Mouse (Mus musculus): ENCODE measurements at regions not wholly inside any gene's neighbourhood (a gene's known extent, or its start where the extent isn't known, plus 50 kb on each side); places are given as distances from the start of the nearest gene placed in this dataset.

DNA sequence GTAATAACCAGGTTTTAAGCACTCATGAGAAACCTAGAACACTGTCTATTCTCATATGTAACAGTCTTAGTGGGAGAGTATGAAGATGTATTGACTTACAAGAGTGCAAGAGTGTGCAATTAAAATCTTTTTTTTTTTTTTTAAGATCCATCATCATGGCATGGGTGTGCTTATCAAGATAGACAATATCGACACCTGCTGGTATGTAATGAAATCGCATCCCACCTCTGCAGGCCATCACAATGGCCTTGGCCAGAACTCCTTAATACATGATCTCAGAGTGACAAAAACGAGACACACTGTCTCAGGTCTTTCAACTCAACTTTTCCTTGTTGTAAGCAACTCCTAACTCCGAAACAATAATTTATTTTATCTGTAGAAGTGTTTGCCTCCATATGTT is 661.7 kb upstream of the Kdm8 start:
- H3K4me1 ChIP-seq = no peaks in the 10 kb centered on the region
- ATAC-seq = no peak
- H3K27me3 ChIP-seq (replicated peaks) = no peaks in the 10 kb centered on the region
- peaks cover 8% of the 10 kb centered on the region; the same call in 1 of the 2 replicates for H3K9me3 ChIP-seq (replicated peaks)
- no peaks in the 10 kb centered on the region for H3K36me3 ChIP-seq
- no peak overlapping the region for H3K4me3 ChIP-seq
- no peak overlapping the region for H3K4me2 ChIP-seq
- 37% methylated on average over 4 of the region's 4 CpGs for WGBS (ENCODE audit: insufficient replicate concordance)
- no peak overlapping the region for H3K27ac ChIP-seq
- no peak overlapping the region for H3K9ac ChIP-seq

DNA sequence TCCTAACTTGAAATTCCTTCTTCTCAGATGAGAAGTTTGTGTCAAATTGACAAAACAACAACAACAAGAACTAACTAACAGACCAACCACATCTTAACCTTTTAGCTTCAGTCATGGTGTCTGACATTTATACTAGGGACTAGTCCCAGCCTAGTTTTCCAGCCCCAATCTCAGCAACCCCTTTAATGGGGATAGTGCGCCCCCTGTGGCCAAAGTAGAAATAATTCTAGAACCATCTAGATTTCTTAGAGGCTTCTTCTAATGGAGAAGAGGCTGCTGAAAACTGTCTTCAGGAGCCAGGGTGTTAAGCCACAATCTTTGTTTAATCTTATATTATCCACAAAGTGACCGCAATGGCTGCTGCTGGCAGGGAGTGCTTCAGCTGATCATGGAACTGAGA is 659.5 kb upstream of the Kdm8 start:
- 66% methylated on average over 2 of the region's 2 CpGs for WGBS (ENCODE audit: insufficient replicate concordance)
- Histone ChIP-seq H3K4me3 (no peak overlapping the region), H3K4me1 (no peaks in the 10 kb centered on the region), H3K4me2 (no peak overlapping the region), H3K9me3 (replicated peaks) (peaks cover 8% of the 10 kb centered on the region; the same call in 1 of the 2 replicates), H3K27ac (no peak overlapping the region), H3K27me3 (replicated peaks) (no peaks in the 10 kb centered on the region), H3K36me3 (no peaks in the 10 kb centered on the region), H3K9ac (no peak overlapping the region)
- ATAC-seq = no peak

DNA sequence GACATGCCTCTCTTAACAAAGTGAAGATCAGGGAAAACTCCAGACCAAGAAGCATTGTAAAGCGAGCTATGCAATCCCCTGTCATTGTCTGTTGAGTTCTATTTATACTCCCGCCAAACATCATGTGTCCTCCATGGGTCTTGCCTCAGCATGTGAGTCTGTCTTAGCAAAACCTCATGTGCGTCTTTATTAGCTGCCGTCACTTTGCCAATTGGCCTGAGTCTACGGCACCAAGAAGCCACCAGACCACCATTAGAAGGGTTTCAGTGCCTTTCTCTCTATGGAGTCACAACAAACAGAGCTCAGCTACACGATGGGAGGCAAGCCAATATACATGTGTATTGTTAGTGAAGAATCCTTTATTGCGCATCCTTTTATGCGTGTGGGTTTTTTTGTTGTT is 658.6 kb upstream of the Kdm8 start:
- no peak overlapping the region for H3K9ac ChIP-seq
- no peak overlapping the region for H3K4me3 ChIP-seq
- H3K4me1 ChIP-seq = no peaks in the 10 kb centered on the region
- ATAC-seq = no peak
- H3K9me3 ChIP-seq (replicated peaks) = peaks cover 8% of the 10 kb centered on the region; the same call in 1 of the 2 replicates
- 82% methylated on average over 8 of the region's 8 CpGs for WGBS (ENCODE audit: insufficient replicate concordance)
- H3K4me2 ChIP-seq = no peak overlapping the region
- H3K36me3 ChIP-seq = no peaks in the 10 kb centered on the region
- no peaks in the 10 kb centered on the region for H3K27me3 ChIP-seq (replicated peaks)
- H3K27ac ChIP-seq = no peak overlapping the region

DNA sequence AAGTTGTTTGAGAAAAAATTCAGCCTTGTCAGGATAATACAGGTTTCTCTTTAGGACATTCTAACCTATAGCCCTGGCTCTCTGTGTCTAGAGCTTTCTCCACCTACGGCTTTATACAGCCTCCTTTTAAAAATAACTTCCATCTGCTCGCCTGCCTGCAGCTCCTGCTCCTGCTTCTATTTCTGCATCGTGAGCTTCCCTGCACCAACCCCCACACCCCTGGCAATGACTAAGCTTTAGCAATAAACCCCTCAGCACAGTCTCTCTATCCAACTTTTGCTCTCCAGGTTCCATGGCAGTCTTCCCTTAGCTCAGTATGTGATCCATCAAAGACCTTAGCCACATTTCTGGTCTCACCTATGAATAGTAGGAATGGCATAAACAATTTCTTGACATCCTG is 655.7 kb upstream of the Kdm8 start:
- no peak overlapping the region for H3K27ac ChIP-seq
- no peak overlapping the region for H3K4me2 ChIP-seq
- H3K4me1 ChIP-seq = no peaks in the 10 kb centered on the region
- H3K9me3 ChIP-seq (replicated peaks) = peaks cover 8% of the 10 kb centered on the region; the same call in 1 of the 2 replicates
- ATAC-seq = no peak
- no peak overlapping the region for H3K4me3 ChIP-seq
- no peak overlapping the region for H3K9ac ChIP-seq
- H3K36me3 ChIP-seq = no peaks in the 10 kb centered on the region
- WGBS (ENCODE audit: insufficient replicate concordance) = 57% methylated on average over 3 of the region's 3 CpGs
- no peaks in the 10 kb centered on the region for H3K27me3 ChIP-seq (replicated peaks)

DNA sequence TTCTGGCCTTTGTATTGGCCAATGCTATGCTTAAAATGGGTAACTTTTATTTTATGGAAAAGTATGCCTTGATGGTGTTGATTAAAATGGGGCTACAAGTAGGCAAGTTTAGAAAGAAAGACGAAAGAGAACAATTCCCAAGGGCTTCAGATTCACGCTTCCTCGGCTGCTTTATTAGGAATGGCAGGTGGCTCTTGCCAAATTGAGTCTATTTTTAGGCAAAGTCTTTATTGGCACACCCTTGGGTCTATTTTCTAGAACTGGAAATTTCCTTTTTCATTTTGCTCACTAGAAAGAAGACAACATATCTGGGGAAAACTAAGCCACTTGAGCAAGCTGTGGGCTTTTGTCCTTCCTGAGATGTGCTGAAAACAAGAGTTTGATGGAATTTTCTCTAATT is 641.4 kb upstream of the Kdm8 start:
- H3K9ac ChIP-seq = no peak overlapping the region
- no peak for ATAC-seq
- 0 out of 2 replicates have a peak, but pooled peaks cover 4% of the 10 kb centered on the region for H3K9me3 ChIP-seq (replicated peaks)
- WGBS (ENCODE audit: insufficient replicate concordance) = 54% methylated on average over 3 of the region's 3 CpGs
- no peak overlapping the region for H3K4me3 ChIP-seq
- no peaks in the 10 kb centered on the region for H3K36me3 ChIP-seq
- H3K27me3 ChIP-seq (replicated peaks) = no peaks in the 10 kb centered on the region
- H3K4me2 ChIP-seq = no peak overlapping the region
- no peak overlapping the region for H3K27ac ChIP-seq
- no peaks in the 10 kb centered on the region for H3K4me1 ChIP-seq

DNA sequence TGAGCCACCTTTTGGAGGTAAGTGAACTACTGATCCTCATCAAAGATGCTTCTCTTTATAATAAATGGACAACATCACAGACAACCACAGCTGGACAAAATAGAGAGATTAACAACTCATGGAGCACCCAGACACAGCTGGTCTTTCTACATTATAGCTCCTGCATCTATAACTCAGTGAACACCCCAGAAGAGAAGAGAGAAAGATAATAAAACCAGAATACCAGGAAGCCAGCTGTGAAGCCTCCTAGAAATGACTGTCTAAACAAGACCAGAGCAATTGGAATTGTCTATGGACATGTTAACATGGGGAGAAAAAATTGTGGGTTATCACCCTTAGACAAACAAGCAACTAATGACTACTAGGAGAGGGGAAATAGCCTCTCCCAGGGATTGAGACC is 609.8 kb upstream of the Kdm8 start:
- Histone ChIP-seq H3K4me2 (no peak overlapping the region), H3K4me3 (no peak overlapping the region), H3K27me3 (replicated peaks) (no peaks in the 10 kb centered on the region), H3K9ac (no peak overlapping the region), H3K4me1 (no peaks in the 10 kb centered on the region), H3K9me3 (replicated peaks) (no peaks in the 10 kb centered on the region; the same call in 1 of the 2 replicates), H3K27ac (no peak overlapping the region), H3K36me3 (no peaks in the 10 kb centered on the region)
- ATAC-seq = no peak

DNA sequence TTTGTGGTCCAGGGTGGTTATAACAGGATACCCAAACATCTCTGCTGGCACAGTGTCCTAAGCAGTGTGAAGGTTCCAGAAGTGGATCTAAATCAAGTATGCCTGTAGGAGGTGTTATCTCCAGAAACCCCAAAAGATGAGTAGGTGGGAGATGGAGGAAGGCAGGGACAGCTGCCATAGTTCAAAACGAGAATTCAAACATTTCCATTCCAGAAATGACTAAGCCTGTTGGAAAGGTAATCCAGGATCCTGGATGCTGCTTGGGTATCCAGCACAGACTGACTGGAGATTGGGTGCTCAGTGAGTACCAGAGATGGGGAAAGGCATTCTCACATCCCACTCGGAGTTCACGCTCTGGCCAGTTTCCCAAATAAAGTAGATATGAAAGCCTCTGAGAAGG is 607.9 kb upstream of the Kdm8 start:
- Histone ChIP-seq H3K9ac (no peak overlapping the region), H3K27ac (no peak overlapping the region), H3K9me3 (replicated peaks) (no peaks in the 10 kb centered on the region; the same call in 1 of the 2 replicates), H3K27me3 (replicated peaks) (no peaks in the 10 kb centered on the region), H3K4me2 (no peak overlapping the region), H3K4me3 (no peak overlapping the region), H3K4me1 (no peaks in the 10 kb centered on the region), H3K36me3 (no peaks in the 10 kb centered on the region)
- ATAC-seq = no peak
- 68% methylated on average over 3 of the region's 3 CpGs for WGBS (ENCODE audit: insufficient replicate concordance)

DNA sequence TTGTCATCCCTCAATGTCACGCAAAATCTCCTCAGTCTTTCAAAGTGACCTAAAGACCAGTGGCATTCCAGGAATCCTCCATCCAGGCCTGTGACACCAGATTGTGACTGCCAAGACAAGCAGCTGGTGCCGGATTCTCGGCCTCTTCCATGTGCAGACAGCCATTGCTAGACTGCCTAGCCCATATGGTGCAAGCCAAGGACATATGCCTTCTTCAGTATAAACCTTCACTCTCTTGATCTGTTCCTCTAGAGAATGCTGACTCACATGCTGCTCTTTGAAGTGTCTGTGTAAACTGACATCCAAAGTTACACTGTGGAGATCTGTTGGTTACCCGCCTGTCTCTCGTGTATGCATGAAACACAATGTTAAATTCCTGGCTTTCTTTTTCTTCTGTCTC is 589.4 kb upstream of the Kdm8 start:
- Histone ChIP-seq H3K4me2 (no peak overlapping the region), H3K36me3 (no peaks in the 10 kb centered on the region), H3K27ac (no peak overlapping the region), H3K27me3 (replicated peaks) (no peaks in the 10 kb centered on the region), H3K9me3 (replicated peaks) (no peaks in the 10 kb centered on the region), H3K4me1 (no peaks in the 10 kb centered on the region), H3K9ac (no peak overlapping the region), H3K4me3 (no peak overlapping the region)
- WGBS (ENCODE audit: insufficient replicate concordance) = 68% methylated on average over 5 of the region's 5 CpGs
- no peak for ATAC-seq

DNA sequence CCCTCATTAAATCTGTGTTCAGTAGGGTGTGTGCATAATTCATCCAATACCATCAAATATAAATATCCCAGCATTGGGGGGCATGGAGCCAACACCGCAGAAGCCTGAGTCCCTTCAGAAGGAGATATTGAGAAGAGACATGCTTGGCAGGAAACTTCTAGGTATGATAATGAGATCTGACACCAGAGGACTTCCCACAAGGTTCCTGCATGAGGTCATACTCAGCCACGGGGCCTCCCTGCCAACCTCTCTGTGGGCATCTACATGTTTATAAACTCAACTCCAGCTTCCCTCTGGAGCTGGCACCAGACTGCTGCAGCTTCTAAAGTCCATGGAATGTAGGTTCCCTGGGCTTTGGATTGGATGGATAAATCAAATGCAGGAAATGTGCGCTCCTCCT is 587.4 kb upstream of the Kdm8 start:
- 57% methylated on average over 3 of the region's 3 CpGs for WGBS (ENCODE audit: insufficient replicate concordance)
- Histone ChIP-seq H3K27me3 (replicated peaks) (no peaks in the 10 kb centered on the region), H3K4me1 (no peaks in the 10 kb centered on the region), H3K9ac (no peak overlapping the region), H3K27ac (no peak overlapping the region), H3K36me3 (no peaks in the 10 kb centered on the region), H3K4me2 (no peak overlapping the region), H3K4me3 (no peak overlapping the region), H3K9me3 (replicated peaks) (no peaks in the 10 kb centered on the region)
- no peak for ATAC-seq

DNA sequence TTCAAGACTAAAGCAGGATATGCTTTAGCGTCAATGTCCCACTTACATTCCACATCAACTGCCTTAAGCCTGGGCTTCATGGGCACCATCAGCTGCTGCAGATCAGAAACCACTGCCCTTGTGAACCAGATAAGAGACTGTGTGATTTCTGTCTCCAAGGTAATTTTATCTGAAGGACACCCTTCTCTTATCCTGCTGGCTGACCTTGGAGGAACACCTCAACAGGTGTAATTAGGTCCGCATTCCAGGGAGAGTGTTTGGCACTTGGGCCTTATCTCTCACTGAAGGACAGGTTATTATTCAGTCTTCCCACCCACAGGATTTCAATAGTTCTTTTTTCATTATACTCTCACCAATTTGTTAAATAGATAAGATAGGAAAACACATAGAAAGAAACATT is 583.1 kb upstream of the Kdm8 start:
- Histone ChIP-seq H3K36me3 (no peaks in the 10 kb centered on the region), H3K4me2 (no peak overlapping the region), H3K27me3 (replicated peaks) (no peaks in the 10 kb centered on the region), H3K4me3 (no peak overlapping the region), H3K9me3 (replicated peaks) (no peaks in the 10 kb centered on the region), H3K27ac (no peak overlapping the region), H3K4me1 (no peaks in the 10 kb centered on the region), H3K9ac (no peak overlapping the region)
- 65% methylated on average over 2 of the region's 2 CpGs for WGBS (ENCODE audit: insufficient replicate concordance)
- ATAC-seq = no peak

DNA sequence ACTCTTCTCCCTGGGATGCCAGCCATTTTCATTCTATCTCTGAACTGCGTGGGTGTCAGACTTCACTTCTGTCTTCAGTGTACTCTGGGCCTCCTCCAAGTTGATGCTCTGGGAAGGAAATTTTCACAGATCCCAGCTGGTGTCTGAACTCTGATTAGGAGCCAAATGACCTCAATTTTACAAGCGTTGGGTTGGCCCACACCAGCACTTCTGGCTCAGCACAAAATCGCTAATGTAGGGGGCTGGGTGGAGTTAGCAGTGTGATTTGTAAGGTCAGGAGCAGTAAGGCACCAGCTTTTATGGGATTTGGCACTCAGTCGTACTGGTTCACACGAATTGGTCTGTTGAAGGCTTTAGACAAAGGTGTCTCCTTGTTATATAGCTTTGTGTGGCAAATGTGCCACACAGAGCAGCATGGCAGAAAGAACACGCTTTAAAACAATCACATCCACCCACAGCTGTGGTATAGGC is 576.3 kb upstream of the Kdm8 start:
- Histone ChIP-seq H3K9me3 (replicated peaks) (no peaks in the 10 kb centered on the region), H3K27ac (no peak overlapping the region), H3K4me1 (no peaks in the 10 kb centered on the region), H3K36me3 (no peaks in the 10 kb centered on the region), H3K27me3 (replicated peaks) (no peaks in the 10 kb centered on the region), H3K4me2 (no peak overlapping the region), H3K4me3 (no peak overlapping the region), H3K9ac (no peak overlapping the region)
- WGBS (ENCODE audit: insufficient replicate concordance) = 42% methylated on average over 6 of the region's 6 CpGs
- ATAC-seq = no peak

DNA sequence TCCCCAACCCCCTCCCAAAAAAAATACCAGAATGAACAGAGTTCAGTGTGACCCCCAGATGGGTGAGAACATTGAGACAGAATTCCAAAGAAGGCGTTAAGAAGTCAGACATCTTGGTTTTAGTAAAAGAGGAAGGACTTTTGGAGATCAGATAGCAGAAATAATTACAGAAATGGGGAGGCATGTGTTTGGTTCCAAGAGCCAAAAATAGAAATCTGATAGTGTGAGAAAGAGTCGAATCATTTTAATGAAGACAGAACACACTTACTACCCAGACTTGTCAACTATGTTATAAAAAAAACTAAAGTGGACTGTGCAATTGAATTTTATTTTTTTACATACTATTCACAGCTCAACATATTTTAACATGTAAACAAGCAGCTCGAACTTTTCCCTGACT is 575.9 kb upstream of the Kdm8 start:
- Histone ChIP-seq H3K27ac (no peak overlapping the region), H3K4me2 (no peak overlapping the region), H3K9me3 (replicated peaks) (no peaks in the 10 kb centered on the region), H3K4me1 (no peaks in the 10 kb centered on the region), H3K36me3 (no peaks in the 10 kb centered on the region), H3K9ac (no peak overlapping the region), H3K27me3 (replicated peaks) (no peaks in the 10 kb centered on the region), H3K4me3 (no peak overlapping the region)
- ATAC-seq = no peak
- WGBS (ENCODE audit: insufficient replicate concordance) = 43% methylated on average over 3 of the region's 3 CpGs

DNA sequence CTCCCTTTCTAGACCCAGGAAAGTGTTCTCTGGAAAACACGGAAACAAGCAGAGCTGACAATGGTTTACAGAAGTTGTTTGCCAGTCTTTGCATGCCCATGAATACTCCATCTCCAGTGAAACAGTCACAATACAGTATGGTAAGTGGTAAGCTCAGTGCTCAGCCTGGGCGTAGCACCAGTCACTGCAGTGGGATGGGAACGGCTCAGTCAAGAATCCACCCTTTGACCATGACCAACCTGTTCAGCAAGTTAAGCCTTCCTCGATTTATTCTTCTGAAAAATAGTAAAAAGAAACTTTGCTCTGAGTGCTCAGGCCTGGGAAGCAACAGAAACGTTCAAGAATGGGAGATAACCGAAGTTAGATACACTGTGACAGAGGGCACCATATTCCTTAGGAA is 563.7 kb upstream of the Kdm8 start:
- no peaks in the 10 kb centered on the region for H3K9me3 ChIP-seq (replicated peaks)
- H3K27me3 ChIP-seq (replicated peaks) = no peaks in the 10 kb centered on the region
- H3K4me3 ChIP-seq = no peak overlapping the region
- ATAC-seq = no peak
- 62% methylated on average over 6 of the region's 6 CpGs for WGBS (ENCODE audit: insufficient replicate concordance)
- no peak overlapping the region for H3K9ac ChIP-seq
- H3K4me2 ChIP-seq = no peak overlapping the region
- H3K4me1 ChIP-seq = no peaks in the 10 kb centered on the region
- no peaks in the 10 kb centered on the region for H3K36me3 ChIP-seq
- H3K27ac ChIP-seq = no peak overlapping the region
